Mouse (Mus musculus) neural tube, embryonic 12.5 days (tissue): Measurements from ENCODE around the gene Nbeal2. TPM values are rescaled to one million over a fixed set of nuclear protein-coding genes. Genes with fewer than 3 reads are reported as not detected.

ENCODE experiments used
- ATAC-seq: fragments of 200-750 bp; cut with Nextera tagmentation; 2 replicates; pipeline ENCODE4 v1.8.0; 2017; ENCODE audit warnings: low read depth, mild to moderate bottlenecking, moderate TSS enrichment, moderate library complexity; ENCODE audit not compliant: low FRiP score
- H3K27ac ChIP-seq: fragments of 300-500 bp; sonication (generic); 2 replicates; pipeline ENCODE4 v1.5.1; 2016
- H3K27me3 ChIP-seq: fragments of 300-500 bp; sonication (generic); replicated peaks from 2 replicates; pipeline ENCODE4 v1.6.1; 2016; ENCODE audit warnings: mild to moderate bottlenecking
- H3K36me3 ChIP-seq: fragments of 300-500 bp; sonication (generic); 2 replicates; pipeline ENCODE4 v1.6.1; 2016; ENCODE audit warnings: mild to moderate bottlenecking
- H3K4me1 ChIP-seq: fragments of 300-500 bp; sonication (generic); 2 replicates; pipeline ENCODE4 v1.6.1; 2016
- H3K4me2 ChIP-seq: fragments of 300-500 bp; sonication (generic); replicated peaks from 2 replicates; pipeline ENCODE4 v1.6.1; 2016; ENCODE audit warnings: mild to moderate bottlenecking
- H3K4me3 ChIP-seq: fragments of 300-500 bp; sonication (generic); 2 replicates; pipeline ENCODE4 v1.5.1; 2016
- H3K9ac ChIP-seq: fragments of 300-500 bp; sonication (generic); 2 replicates; pipeline ENCODE4 v1.6.1; 2016; ENCODE audit warnings: mild to moderate bottlenecking
- H3K9me3 ChIP-seq: fragments of 300-500 bp; sonication (generic); 2 replicates; pipeline ENCODE4 v1.6.1; 2016; ENCODE audit warnings: mild to moderate bottlenecking
- WGBS: fragments of 180-500 bp; shearing (Covaris S2); methylation state at CpG from one replicate; pipeline ENCODE4 v1.1.7; 2016; 5-methylcytosine and 5-hydroxymethylcytosine counted together
- microRNA-seq: library from miRNA; unstranded; fragments of <30 nt; microRNA quantifications from one replicate; pipeline ENCODE4, GENCODE M21; 2017
- polyA plus RNA-seq: library from polyadenylated mRNA; unstranded; fragments of >200 nt; fragmentation: Nextera tagmentation; extraction: Ambion mirVana; gene quantifications from 2 replicates; pipeline ENCODE4 v1.2.1, GENCODE M21; 2016

Nbeal2 gene
- polyA plus RNA-seq, 1 experiment from 2014 or later, result 2.6 TPM

DNA sequence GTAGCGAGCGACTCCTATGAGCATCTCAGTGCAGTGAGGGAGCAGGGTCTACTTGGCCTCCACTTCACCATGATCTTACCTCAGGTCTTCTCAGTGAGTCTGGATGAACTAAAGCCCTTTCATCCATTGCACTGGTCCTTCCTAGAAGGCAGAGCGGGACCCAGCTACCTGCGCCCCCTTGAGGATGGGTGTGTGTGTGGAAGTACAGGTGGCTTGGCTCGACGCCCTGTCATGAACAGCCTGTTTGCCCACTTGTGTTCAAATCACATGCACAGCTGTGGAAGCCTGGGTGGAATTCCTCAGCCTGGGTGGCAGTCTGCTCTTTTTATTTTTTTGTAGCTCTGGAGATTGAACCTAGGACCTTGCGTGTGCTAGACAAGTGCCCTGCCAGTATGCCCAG lies 33.8 kb downstream of the Nbeal2 start:
- no peak overlapping the region for H3K4me3 ChIP-seq
- H3K9ac ChIP-seq, result no peak overlapping the region
- H3K4me2 ChIP-seq, result no peak overlapping the region
- H3K27me3 ChIP-seq, result no peaks in the 10 kb centered on the region
- 92% methylated on average over 7 of the region's 7 CpGs for WGBS
- H3K36me3 ChIP-seq, result peaks cover 61% of the 10 kb centered on the region
- H3K4me1 ChIP-seq, result peaks cover 21% of the 10 kb centered on the region
- no peak for ATAC-seq
- H3K27ac ChIP-seq, result no peak overlapping the region
- H3K9me3 ChIP-seq, result no peaks in the 10 kb centered on the region

DNA sequence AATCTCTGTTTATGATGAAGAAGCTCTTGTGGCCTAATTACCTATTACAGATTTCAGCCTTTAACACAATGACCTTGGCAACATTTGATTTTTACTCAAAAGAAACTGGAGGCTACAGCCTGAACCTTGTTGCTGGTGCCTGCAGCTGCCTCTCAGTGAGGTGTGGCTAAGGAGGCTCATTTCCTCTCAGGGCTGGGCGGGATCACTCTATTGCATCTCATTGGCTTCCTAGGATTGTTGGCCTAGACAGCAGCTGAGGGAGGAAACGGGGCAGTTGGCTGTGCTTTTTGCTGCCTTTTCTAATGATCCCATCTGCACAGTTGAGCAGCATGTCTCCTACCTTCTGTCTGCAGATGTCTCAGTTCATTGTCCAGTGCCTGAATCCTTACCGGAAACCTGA lies 36.9 kb downstream of the Nbeal2 start:
- H3K27ac ChIP-seq, result no peak overlapping the region
- peaks cover 70% of the 10 kb centered on the region for H3K36me3 ChIP-seq
- WGBS, result 77% methylated on average over 3 of the region's 3 CpGs
- no peak overlapping the region for H3K4me3 ChIP-seq
- H3K9ac ChIP-seq, result no peak overlapping the region
- ATAC-seq, result no peak
- no peak overlapping the region for H3K4me2 ChIP-seq
- H3K27me3 ChIP-seq, result no peaks in the 10 kb centered on the region
- no peaks in the 10 kb centered on the region for H3K4me1 ChIP-seq
- no peaks in the 10 kb centered on the region for H3K9me3 ChIP-seq

DNA sequence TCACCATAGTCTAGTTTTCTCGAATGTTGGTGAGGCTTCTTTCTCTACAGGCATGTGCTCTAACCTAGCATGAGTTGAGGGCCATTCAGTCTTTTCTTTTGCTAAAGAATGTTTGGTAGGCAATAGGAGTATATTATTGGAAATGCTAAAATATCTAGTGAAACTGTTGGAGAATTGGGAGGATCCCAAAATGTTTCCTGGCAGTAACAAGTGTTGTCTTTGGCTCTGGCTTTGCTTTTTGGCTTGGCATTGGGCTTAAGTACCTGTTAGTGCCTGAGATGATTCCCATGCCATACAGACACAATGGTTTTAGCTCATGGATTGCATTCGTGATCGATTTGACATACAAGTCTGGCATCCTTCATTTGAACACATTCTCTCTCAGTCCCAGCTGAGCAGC lies 42.5 kb downstream of the Nbeal2 start:
- Histone ChIP-seq H3K4me2 (no peak overlapping the region), H3K36me3 (peaks cover 30% of the 10 kb centered on the region), H3K27me3 (no peaks in the 10 kb centered on the region), H3K27ac (no peak overlapping the region), H3K4me3 (no peak overlapping the region), H3K9ac (no peak overlapping the region), H3K9me3 (no peaks in the 10 kb centered on the region), H3K4me1 (no peaks in the 10 kb centered on the region)
- ATAC-seq, result no peak
- 95% methylated on average over 3 of the region's 3 CpGs for WGBS

DNA sequence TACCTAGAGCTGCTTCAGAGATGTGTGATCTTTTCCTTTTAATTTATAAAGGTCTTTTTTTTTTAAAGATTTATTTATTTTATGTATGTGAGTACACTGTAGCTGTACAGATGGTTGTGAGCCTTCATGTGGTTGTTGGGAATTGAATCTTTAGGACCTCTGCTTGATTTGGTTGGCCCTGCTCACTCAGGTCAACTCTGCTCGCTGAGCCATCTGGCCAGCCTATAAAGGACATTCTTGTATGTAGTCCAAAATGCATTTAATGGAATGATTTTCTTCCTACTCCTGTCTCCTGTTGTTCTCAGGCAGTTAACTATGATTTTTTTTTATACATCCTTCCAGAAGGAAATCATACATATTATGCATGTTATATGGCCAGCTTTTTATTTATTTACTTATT lies 70.4 kb downstream of the Nbeal2 start:
- H3K4me2 ChIP-seq, result no peak overlapping the region
- H3K4me1 ChIP-seq, result no peaks in the 10 kb centered on the region
- H3K36me3 ChIP-seq, result peaks cover 9% of the 10 kb centered on the region; the same call in 1 of the 2 replicates
- no peaks in the 10 kb centered on the region for H3K9me3 ChIP-seq
- no peaks in the 10 kb centered on the region for H3K27me3 ChIP-seq
- H3K4me3 ChIP-seq, result no peak overlapping the region
- no peak for ATAC-seq
- no peak overlapping the region for H3K27ac ChIP-seq
- H3K9ac ChIP-seq, result no peak overlapping the region
- 97% methylated on average over 1 of the region's 1 CpGs for WGBS

DNA sequence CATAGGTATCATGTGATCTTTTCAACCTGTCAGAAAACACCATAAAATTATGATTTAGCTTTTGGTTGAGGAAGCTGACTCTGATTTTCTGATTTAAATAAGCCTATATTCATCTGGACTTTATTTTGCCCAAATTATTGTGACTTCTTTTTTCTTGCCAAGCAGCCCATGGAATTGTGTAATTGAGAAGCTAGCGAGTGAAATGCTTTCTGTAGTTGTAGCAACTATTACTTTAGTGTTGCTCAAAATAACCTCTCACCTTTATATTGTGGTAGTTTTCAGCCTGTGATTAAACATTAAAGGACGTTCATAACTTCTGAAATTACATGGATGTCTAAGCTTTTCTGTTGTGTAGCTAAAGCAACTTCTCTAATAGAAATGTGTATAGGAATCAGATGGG lies 71.8 kb downstream of the Nbeal2 start:
- WGBS, result 91% methylated on average over 2 of the region's 2 CpGs
- H3K9me3 ChIP-seq, result no peaks in the 10 kb centered on the region
- H3K9ac ChIP-seq, result no peak overlapping the region
- H3K27ac ChIP-seq, result no peak overlapping the region
- peaks cover 9% of the 10 kb centered on the region; the same call in 1 of the 2 replicates for H3K36me3 ChIP-seq
- no peaks in the 10 kb centered on the region for H3K27me3 ChIP-seq
- ATAC-seq, result no peak
- no peak overlapping the region for H3K4me3 ChIP-seq
- H3K4me1 ChIP-seq, result no peaks in the 10 kb centered on the region
- no peak overlapping the region for H3K4me2 ChIP-seq

Small RNA genes lying within 50 kb of the gene (microRNA-seq; reads per million reads assigned to microRNA genes)
- gene Mir8107, result not detected

Other genes with a start within 250 kb of the Nbeal2 start
- gene Ptpn23, start 245.9 kb downstream of the Nbeal2 start, polyA plus RNA-seq, result 17.6 and 22.7 TPM in 2 replicates
- gene Ngp, start 234.4 kb downstream of the Nbeal2 start, polyA plus RNA-seq, result 2.4 and 4.3 TPM in 2 replicates
- gene Klhl18, start 177.5 kb downstream of the Nbeal2 start, polyA plus RNA-seq, result 12.3 and 13.0 TPM in 2 replicates
- gene Kif9, start 177.2 kb downstream of the Nbeal2 start, polyA plus RNA-seq, result 1.6 and 1.7 TPM in 2 replicates
- 37.4 and 41.3 TPM in 2 replicates for gene Setd2, start 121.6 kb downstream of the Nbeal2 start, polyA plus RNA-seq
- 41.2 and 42.7 TPM in 2 replicates for gene Nradd, start 29.7 kb downstream of the Nbeal2 start, polyA plus RNA-seq
- 125 and 133 TPM in 2 replicates for gene Ccdc12, start 2.3 kb upstream of the Nbeal2 start, polyA plus RNA-seq
- gene Myl3, start 87.7 kb upstream of the Nbeal2 start, polyA plus RNA-seq, result 1.0 and 3.9 TPM in 2 replicates
- gene Pth1r, start 93.0 kb upstream of the Nbeal2 start, polyA plus RNA-seq, result 40.6 and 42.4 TPM in 2 replicates
- not detected in 2 replicates for gene Prss42, start 144.0 kb upstream of the Nbeal2 start, polyA plus RNA-seq
- not detected in 2 replicates for gene Prss44, start 159.8 kb upstream of the Nbeal2 start, polyA plus RNA-seq
- gene Prss43, start 172.5 kb upstream of the Nbeal2 start, polyA plus RNA-seq, result not detected in 2 replicates
- gene Prss45, start 180.4 kb upstream of the Nbeal2 start, polyA plus RNA-seq, result not detected in 2 replicates
- not detected in 2 replicates for gene Prss46, start 190.3 kb upstream of the Nbeal2 start, polyA plus RNA-seq
- gene Prss50, start 203.8 kb upstream of the Nbeal2 start, polyA plus RNA-seq, result 0.28 TPM in 1 of 2 replicates, not detected in the other
- 1.00 and 1.2 TPM in 2 replicates for gene Als2cl, start 225.7 kb upstream of the Nbeal2 start, polyA plus RNA-seq
- 0.70 and 1.1 TPM in 2 replicates for gene Tmie, start 226.0 kb upstream of the Nbeal2 start, polyA plus RNA-seq